Mouse (Mus musculus): ENCODE results near the gene Usp21. TPM values are rescaled to one million over a fixed set of nuclear protein-coding genes. Genes with fewer than 3 reads are reported as not detected.
A peak's percentile ranks its signal among the peaks of the same experiment; 100 is the strongest.
"Not testable (repeated sequence)": the region's sequence is repeated elsewhere in the genome, so short reads cannot be mapped to it uniquely, and the experiment has no call there.

Gene Usp21
- polyA plus RNA-seq, 1 experiment = 59.0 TPM

GRCm38 (mm10) chr1:171320151-171320550 is 32.4 kb upstream of the Usp21 start:
- H3K4me1 ChIP-seq (ENCODE audit: control insufficient read depth, insufficient read depth, low read length) = no peaks in the 10 kb centered on the region
- no peak overlapping the region for H3K27ac ChIP-seq (ENCODE audit: insufficient read depth, low read length)
- H3K4me3 ChIP-seq (ENCODE audit: insufficient read depth, low read length) = no peak overlapping the region
- TF ChIP-seq POLR2A (IDR thresholded peaks at IDR 0.05; ENCODE audit: low read depth, low read length) (no peak), CTCF (IDR thresholded peaks at IDR 0.05; ENCODE audit: borderline replicate concordance, insufficient read depth, low read length) (no peak)

DNA sequence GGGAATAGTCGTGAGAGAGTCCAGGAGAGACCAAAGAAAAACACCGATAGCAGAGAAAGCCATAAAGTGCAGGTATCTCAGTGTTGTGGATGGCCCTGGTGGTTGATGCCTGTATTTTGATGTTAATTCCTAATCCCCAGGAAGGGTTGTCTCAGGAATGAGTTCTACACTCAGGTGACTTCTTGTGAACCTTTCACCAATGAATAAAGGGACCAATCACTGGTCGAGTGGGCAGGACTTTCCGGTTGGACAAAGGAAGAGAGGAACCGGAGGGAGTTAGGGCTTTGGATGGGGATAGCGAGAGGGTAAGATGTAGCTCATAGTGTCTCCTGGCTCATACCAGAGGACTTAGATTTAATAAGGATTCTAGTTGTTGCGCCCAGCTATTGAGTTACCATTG is 32.0 kb upstream of the Usp21 start:
- H3K4me3 ChIP-seq (ENCODE audit: insufficient read depth, low read length) = no peak overlapping the region
- no peak overlapping the region for H3K27ac ChIP-seq (ENCODE audit: insufficient read depth, low read length)
- H3K4me1 ChIP-seq (ENCODE audit: control insufficient read depth, insufficient read depth, low read length) = no peaks in the 10 kb centered on the region
- no peak for TF ChIP-seq POLR2A (IDR thresholded peaks at IDR 0.05; ENCODE audit: low read depth, low read length)
- no peak for TF ChIP-seq CTCF (IDR thresholded peaks at IDR 0.05; ENCODE audit: borderline replicate concordance, insufficient read depth, low read length)

GRCm38 (mm10) chr1:171309321-171309720 is 21.5 kb upstream of the Usp21 start:
- no peak overlapping the region for H3K27ac ChIP-seq (ENCODE audit: insufficient read depth, low read length)
- H3K4me3 ChIP-seq (ENCODE audit: insufficient read depth, low read length) = no peak overlapping the region
- H3K4me1 ChIP-seq (ENCODE audit: control insufficient read depth, insufficient read depth, low read length) = no peaks in the 10 kb centered on the region
- TF ChIP-seq CTCF (IDR thresholded peaks at IDR 0.05; ENCODE audit: borderline replicate concordance, insufficient read depth, low read length) (no peak), POLR2A (IDR thresholded peaks at IDR 0.05; ENCODE audit: low read depth, low read length) (no peak)

GRCm38 (mm10) chr1:171306157-171306556 is 18.4 kb upstream of the Usp21 start:
- not testable (repeated sequence) for H3K27ac ChIP-seq (ENCODE audit: insufficient read depth, low read length); H3K4me3 ChIP-seq (ENCODE audit: insufficient read depth, low read length); H3K4me1 ChIP-seq (ENCODE audit: control insufficient read depth, insufficient read depth, low read length)

GRCm38 (mm10) chr1:171298226-171298625 is 10.4 kb upstream of the Usp21 start:
- Histone ChIP-seq H3K4me3 (ENCODE audit: insufficient read depth, low read length) (no peak overlapping the region), H3K27ac (ENCODE audit: insufficient read depth, low read length) (no peak overlapping the region), H3K4me1 (ENCODE audit: control insufficient read depth, insufficient read depth, low read length) (no peaks in the 10 kb centered on the region; the same call in 1 of the 2 replicates)
- TF ChIP-seq POLR2A (IDR thresholded peaks at IDR 0.05; ENCODE audit: low read depth, low read length) (no peak), CTCF (IDR thresholded peaks at IDR 0.05; ENCODE audit: borderline replicate concordance, insufficient read depth, low read length) (no peak)

GRCm38 (mm10) chr1:171295063-171295402 is 7.2 kb upstream of the Usp21 start:
- TF ChIP-seq POLR2A (IDR thresholded peaks at IDR 0.05; ENCODE audit: low read depth, low read length) = no peak
- TF ChIP-seq CTCF (IDR thresholded peaks at IDR 0.05; ENCODE audit: borderline replicate concordance, insufficient read depth, low read length) = no peak
- Histone ChIP-seq H3K4me3 (ENCODE audit: insufficient read depth, low read length) (peak overlapping the region; percentile 79), H3K27ac (ENCODE audit: insufficient read depth, low read length) (peak overlapping the region; percentile 94), H3K4me1 (ENCODE audit: control insufficient read depth, insufficient read depth, low read length) (no peaks in the 10 kb centered on the region; the same call in 1 of the 2 replicates)

GRCm38 (mm10) chr1:171294298-171295062 is 6.7 kb upstream of the Usp21 start, which contains the start of gene Ufc1:
Gene Ufc1, minus strand, starts transcription at chr1:171295024.
- H3K4me3 ChIP-seq (ENCODE audit: insufficient read depth, low read length) = peak within 1 kb of the TSS; percentile 79
- TF ChIP-seq POLR2A (IDR thresholded peaks at IDR 0.05; ENCODE audit: low read depth, low read length) = peak; percentile 51
- TF ChIP-seq CTCF (IDR thresholded peaks at IDR 0.05; ENCODE audit: borderline replicate concordance, insufficient read depth, low read length) = no peak
- no peaks in the 10 kb centered on the region; the same call in 1 of the 2 replicates for H3K4me1 ChIP-seq (ENCODE audit: control insufficient read depth, insufficient read depth, low read length)
- peak within 1 kb of the TSS; percentile 94 for H3K27ac ChIP-seq (ENCODE audit: insufficient read depth, low read length)

DNA sequence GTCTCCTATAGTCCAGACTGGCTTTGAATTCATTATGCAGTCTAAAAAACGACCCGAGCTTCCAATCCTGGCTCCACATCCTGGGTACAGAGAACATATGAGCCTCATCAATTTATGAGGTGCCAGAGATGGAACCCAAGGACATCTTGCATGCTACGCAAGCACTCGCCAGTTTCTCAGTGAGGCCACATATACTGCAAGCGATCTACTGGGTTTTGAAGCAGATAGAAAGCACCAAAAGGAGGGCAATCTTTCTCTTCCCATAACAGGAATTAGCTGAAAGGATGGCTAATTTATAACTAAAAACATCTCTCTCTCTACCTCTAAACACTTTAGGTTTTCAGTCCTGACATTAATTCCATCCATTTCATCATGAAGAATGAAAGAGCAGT is 6.1 kb upstream of the Usp21 start:
- TF ChIP-seq POLR2A (IDR thresholded peaks at IDR 0.05; ENCODE audit: low read depth, low read length) (no peak), CTCF (IDR thresholded peaks at IDR 0.05; ENCODE audit: borderline replicate concordance, insufficient read depth, low read length) (no peak)
- peak overlapping the region; percentile 79 for H3K4me3 ChIP-seq (ENCODE audit: insufficient read depth, low read length)
- H3K4me1 ChIP-seq (ENCODE audit: control insufficient read depth, insufficient read depth, low read length) = no peaks in the 10 kb centered on the region; the same call in 1 of the 2 replicates
- H3K27ac ChIP-seq (ENCODE audit: insufficient read depth, low read length) = peak overlapping the region; percentile 94

- H3K4me3 ChIP-seq (ENCODE audit: insufficient read depth, low read length) = peak overlapping the region; percentile 79; the same call in 1 of the 2 replicates
- H3K27ac ChIP-seq (ENCODE audit: insufficient read depth, low read length) = no peak overlapping the region
- TF ChIP-seq CTCF (IDR thresholded peaks at IDR 0.05; ENCODE audit: borderline replicate concordance, insufficient read depth, low read length) (no peak), POLR2A (IDR thresholded peaks at IDR 0.05; ENCODE audit: low read depth, low read length) (no peak)
- no peaks in the 10 kb centered on the region; the same call in 1 of the 2 replicates for H3K4me1 ChIP-seq (ENCODE audit: control insufficient read depth, insufficient read depth, low read length)
Measured at GRCm38 (mm10) chr1:171293351-171293750, 5.6 kb upstream of the Usp21 start.

GRCm38 (mm10) chr1:171288328-171288727 is 537 bp upstream of the Usp21 start:
- TF ChIP-seq CTCF (IDR thresholded peaks at IDR 0.05; ENCODE audit: borderline replicate concordance, insufficient read depth, low read length) = no peak
- TF ChIP-seq POLR2A (IDR thresholded peaks at IDR 0.05; ENCODE audit: low read depth, low read length) = no peak
- Histone ChIP-seq H3K4me3 (ENCODE audit: insufficient read depth, low read length) (no peak overlapping the region), H3K27ac (ENCODE audit: insufficient read depth, low read length) (no peak overlapping the region), H3K4me1 (ENCODE audit: control insufficient read depth, insufficient read depth, low read length) (no peaks in the 10 kb centered on the region; the same call in 1 of the 2 replicates)

Measured in embryonic fibroblast, embryonic 13.5 days (primary cell).